Comparison of ENCODE assay signal across 20 mouse cellular contexts in the genomic region with DNA sequence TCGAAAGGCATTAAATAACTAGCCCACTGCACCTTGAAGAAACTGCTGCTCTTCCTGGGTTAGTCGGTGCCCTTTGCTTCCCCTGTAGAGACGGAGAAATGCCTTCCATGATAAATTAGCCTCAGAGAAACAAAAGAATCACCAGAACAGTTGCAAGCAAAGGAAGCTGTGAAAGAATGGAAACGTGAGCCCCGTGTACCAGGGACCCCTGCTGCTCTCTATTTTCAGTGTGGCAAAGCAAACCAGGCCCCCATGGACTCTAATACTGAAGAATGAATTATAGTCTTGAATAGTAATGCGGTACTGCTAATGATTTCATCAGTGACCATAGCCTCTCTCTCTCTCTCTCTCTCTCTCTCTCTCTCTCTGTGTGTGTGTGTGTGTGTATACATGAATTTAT.
DNase-seq lines count a peak whose midpoint lies in the region; ATAC-seq and TF ChIP-seq lines count a peak whose summit lies in the region.
"Had no signal": no experiment of that assay in that cellular context is flagged by ENCODE, and none has a peak within 500 bp of the region (broad histone marks: within the 10 kb centered on the region; RNA-seq: fewer than 3 reads in every experiment).

No protein-coding gene starts in this region.

- 14% methylated on average over 6 of the region's 6 CpGs for WGBS in hindbrain, embryonic 10.5 days
- 9% methylated on average over 6 of the region's 6 CpGs for WGBS in hindbrain, embryonic 16.5 days
- WGBS in midbrain, embryonic 15.5 days, result 6% methylated on average over 6 of the region's 6 CpGs
- WGBS in heart, embryonic 12.5 days, result 59% methylated on average over 6 of the region's 6 CpGs

- peaks cover 7% of the 10 kb centered on the region for H3K4me1 ChIP-seq in hindbrain, embryonic 10.5 days (replicated peaks)
- H3K4me1 ChIP-seq in hindbrain, embryonic 16.5 days (ENCODE audit: control insufficient read depth, insufficient read depth, low read depth, low read length), result no peaks in the 10 kb centered on the region
- peaks cover 6% of the 10 kb centered on the region for H3K4me1 ChIP-seq in midbrain, embryonic 15.5 days
- H3K4me1 ChIP-seq in heart, embryonic 12.5 days (replicated peaks), result no peaks in the 10 kb centered on the region
- H3K4me1 ChIP-seq: heart, embryonic 10.5 days had no signal

- no peak for ATAC-seq in hindbrain, embryonic 16.5 days
- no peak for ATAC-seq in midbrain, embryonic 15.5 days (replicated peaks)
- ATAC-seq in heart, embryonic 12.5 days (ENCODE audit: insufficient number of reproducible peaks, low FRiP score), result no peak
- ATAC-seq: inflammation-experienced regulatory T-cells, adult 6 months; lung, postnatal 0 days had no signal

- no peak for TF ChIP-seq POLR2A in brain, embryonic 14.5 days (IDR thresholded peaks at IDR 0.05; ENCODE audit: borderline replicate concordance, extremely low read depth, insufficient read depth, insufficient read length, poor library complexity, severe bottlenecking)

- H3K36me3 ChIP-seq in hindbrain, embryonic 10.5 days, result no peaks in the 10 kb centered on the region
- no peaks in the 10 kb centered on the region for H3K36me3 ChIP-seq in hindbrain, embryonic 16.5 days (ENCODE audit: control insufficient read depth, insufficient read depth, low read length)
- no peaks in the 10 kb centered on the region for H3K36me3 ChIP-seq in midbrain, embryonic 15.5 days (replicated peaks)
- no peaks in the 10 kb centered on the region for H3K36me3 ChIP-seq in heart, embryonic 12.5 days
- H3K36me3 ChIP-seq: heart, embryonic 10.5 days had no signal

- H3K27me3 ChIP-seq in hindbrain, embryonic 10.5 days (ENCODE audit: insufficient read depth, poor library complexity, severe bottlenecking), result no peaks in the 10 kb centered on the region
- no peaks in the 10 kb centered on the region for H3K27me3 ChIP-seq in hindbrain, embryonic 16.5 days (replicated peaks; ENCODE audit: control insufficient read depth, insufficient read depth, low read length)
- H3K27me3 ChIP-seq in midbrain, embryonic 15.5 days (replicated peaks), result no peaks in the 10 kb centered on the region
- no peaks in the 10 kb centered on the region for H3K27me3 ChIP-seq in heart, embryonic 12.5 days (replicated peaks)

- H3K4me2 ChIP-seq in hindbrain, embryonic 16.5 days (ENCODE audit: low read length), result no peak overlapping the region
- H3K4me2 ChIP-seq in midbrain, embryonic 15.5 days, result no peak overlapping the region
- H3K4me2 ChIP-seq in heart, embryonic 12.5 days, result no peak overlapping the region

- peak; percentile 16 for DNase-seq in hindbrain, embryonic 10.5 days (ENCODE audit: low spot score)
- peak; percentile 66 for DNase-seq in brain, embryonic 14.5 days (ENCODE audit: low read depth)
- peak; percentile 56 for DNase-seq in embryo, embryonic 10.5 days (ENCODE audit: low spot score)
- no peak for DNase-seq in urinary bladder, postnatal 25 days (ENCODE audit: low spot score)
- DNase-seq: adrenal gland, adult 2 months; cerebellum, adult 9-10 months; gastrocnemius, postnatal 36 days; heart, postnatal 14 days; kidney, adult 8-10 months; kidney, postnatal 36 days; left cerebral cortex, postnatal 4 days; liver; right cerebral cortex, adult 18-20 months had no signal

- H3K9me3 ChIP-seq in hindbrain, embryonic 10.5 days, result no peaks in the 10 kb centered on the region
- no peaks in the 10 kb centered on the region for H3K9me3 ChIP-seq in hindbrain, embryonic 16.5 days (ENCODE audit: control insufficient read depth, low read length)
- H3K9me3 ChIP-seq in midbrain, embryonic 15.5 days, result no peaks in the 10 kb centered on the region
- no peaks in the 10 kb centered on the region for H3K9me3 ChIP-seq in heart, embryonic 12.5 days (replicated peaks)
- H3K9me3 ChIP-seq: heart, embryonic 10.5 days had no signal

- H3K4me3 ChIP-seq in hindbrain, embryonic 10.5 days, result no peak overlapping the region
- H3K4me3 ChIP-seq in hindbrain, embryonic 16.5 days (ENCODE audit: low read length), result no peak overlapping the region
- no peak overlapping the region for H3K4me3 ChIP-seq in midbrain, embryonic 15.5 days
- no peak overlapping the region for H3K4me3 ChIP-seq in heart, embryonic 12.5 days
- H3K4me3 ChIP-seq: heart, embryonic 10.5 days had no signal

- TF ChIP-seq CTCF in brain, embryonic 14.5 days (IDR thresholded peaks at IDR 0.05; ENCODE audit: borderline replicate concordance, extremely low read depth, insufficient read depth, insufficient read length), result no peak

- H3K9ac ChIP-seq in hindbrain, embryonic 16.5 days (ENCODE audit: low read depth, low read length), result no peak overlapping the region
- no peak overlapping the region for H3K9ac ChIP-seq in midbrain, embryonic 15.5 days
- no peak overlapping the region for H3K9ac ChIP-seq in heart, embryonic 12.5 days

- H3K27ac ChIP-seq in hindbrain, embryonic 10.5 days, result no peak overlapping the region
- no peak overlapping the region for H3K27ac ChIP-seq in hindbrain, embryonic 16.5 days (ENCODE audit: low read depth, low read length)
- H3K27ac ChIP-seq in midbrain, embryonic 15.5 days, result peak overlapping the region; percentile 31
- H3K27ac ChIP-seq in heart, embryonic 12.5 days (ENCODE audit: poor library complexity, severe bottlenecking), result no peak overlapping the region
- H3K27ac ChIP-seq: heart, embryonic 10.5 days; stomach, postnatal 0 days had no signal
